Mouse (Mus musculus) fat pad, adult 2 months (tissue): ENCODE measurements around the gene 2310022A10Rik.
A peak's percentile ranks its signal among the peaks of the same experiment; 100 is the strongest.

Experiments used
- DNase-seq: peaks from one replicate; pipeline ENCODE4 v3.0.0-alpha.2; 2011; ENCODE audit warnings: low read depth, low spot score; ENCODE audit errors: extremely low read depth

The 2310022A10Rik gene

GRCm38 (mm10) chr7:27552931-27553513 lies at the start of gene 2310022A10Rik, which contains the start of gene Pld3:
Gene 2310022A10Rik, plus strand, starts transcription at chr7:27553233.
Gene Pld3, minus strand, starts transcription at chr7:27553218.
- DNase-seq, result peak; percentile 84

DNA sequence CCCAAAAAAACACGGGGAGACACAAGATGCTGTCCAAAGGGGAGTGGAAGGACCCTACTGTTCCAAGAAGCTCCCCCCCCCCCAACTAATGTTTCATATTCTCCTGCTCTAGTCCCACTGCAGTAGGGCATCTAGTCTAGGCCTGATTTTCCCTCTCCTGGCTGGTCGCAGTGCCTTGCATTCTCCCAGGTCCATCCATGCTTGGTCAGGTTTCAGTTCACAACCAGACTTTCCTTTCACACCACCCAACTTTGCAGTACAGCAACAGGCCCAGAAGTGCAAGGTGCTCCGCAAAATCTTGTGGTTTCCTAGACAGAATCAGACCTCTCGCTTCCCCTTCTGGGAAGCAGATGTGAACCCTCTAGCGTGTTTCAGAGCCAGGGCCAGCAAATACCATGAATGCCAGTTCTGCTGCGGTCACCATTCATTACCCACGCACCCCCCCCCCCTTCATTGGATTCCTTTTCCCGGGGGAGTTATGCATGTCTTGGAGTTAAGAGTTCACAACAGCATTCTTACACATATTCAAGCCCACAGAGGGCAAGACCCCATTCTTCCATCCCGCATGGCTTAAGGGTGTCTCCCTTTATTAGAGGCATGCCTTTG lies 46.2 kb upstream of the 2310022A10Rik start:
- no peak for DNase-seq

DNA sequence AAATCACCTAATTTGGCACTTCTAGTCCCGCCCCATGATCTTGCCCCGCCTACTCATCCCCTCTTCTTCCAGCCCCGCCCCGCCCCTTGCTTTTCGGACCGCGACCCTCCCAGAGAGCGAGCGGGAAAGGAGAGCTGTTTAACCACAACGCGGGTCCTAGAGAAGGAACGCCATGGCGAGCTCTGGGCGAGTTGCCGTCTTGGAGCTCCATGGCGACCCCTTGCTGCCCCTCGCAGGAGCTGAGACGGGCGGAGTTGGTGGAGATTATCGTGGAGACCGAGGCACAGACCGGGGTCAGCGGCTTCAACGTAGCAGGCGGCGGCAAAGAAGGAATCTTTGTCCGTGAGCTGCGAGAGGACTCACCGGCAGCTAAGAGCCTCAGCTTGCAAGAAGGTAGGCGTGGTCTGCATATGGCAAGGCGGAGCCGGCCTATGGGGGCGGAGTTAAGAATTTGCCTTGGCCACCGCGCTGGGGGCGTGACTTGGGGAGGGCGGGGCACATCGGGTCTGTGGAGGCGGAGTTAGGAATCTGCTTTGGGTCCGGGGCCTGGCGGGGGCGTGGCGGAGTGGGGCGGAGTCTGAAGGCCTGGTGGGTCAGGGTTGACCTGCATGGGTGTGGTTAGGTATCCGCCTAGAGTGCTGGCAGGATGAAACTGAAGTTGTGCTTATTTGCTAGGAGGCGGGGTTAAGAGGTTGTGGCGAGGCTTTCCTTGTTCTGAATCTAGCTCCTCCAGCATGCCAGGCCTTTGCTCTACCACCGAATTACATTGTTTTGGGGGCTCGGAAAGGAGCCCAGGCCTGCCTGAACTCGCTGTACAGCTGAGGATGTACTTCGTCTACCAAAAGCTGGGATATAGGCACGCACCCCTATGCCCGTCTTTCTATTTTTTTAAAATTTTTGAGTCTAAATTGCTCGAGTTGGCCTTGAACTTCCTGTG lies 45.1 kb upstream of the 2310022A10Rik start:
- DNase-seq, result peak; percentile 75

- DNase-seq, result no peak
These were observed 44.4 kb upstream of the 2310022A10Rik start for GRCm38 (mm10) chr7:27508648-27509005.

GRCm38 (mm10) chr7:27510809-27511208 lies 42.2 kb upstream of the 2310022A10Rik start:
- no peak for DNase-seq

DNA sequence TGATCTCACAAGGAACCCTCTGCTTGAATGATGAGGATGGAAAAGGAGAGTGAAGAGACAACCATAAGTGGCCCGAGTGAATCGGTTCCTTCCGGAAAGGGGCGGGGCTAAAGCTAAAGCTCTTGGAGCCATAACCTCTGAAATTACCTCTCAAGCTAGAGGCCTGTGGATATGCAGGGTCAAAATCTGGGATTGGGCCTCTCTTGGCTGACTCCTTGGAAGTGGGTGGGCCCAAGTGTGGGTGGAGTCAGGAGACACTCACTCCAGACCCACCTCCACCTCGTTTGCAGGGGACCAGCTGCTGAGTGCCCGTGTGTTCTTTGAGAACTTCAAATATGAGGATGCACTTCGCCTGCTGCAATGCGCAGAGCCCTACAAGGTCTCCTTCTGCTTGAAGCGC lies 38.1 kb upstream of the 2310022A10Rik start:
- DNase-seq, result no peak

DNA sequence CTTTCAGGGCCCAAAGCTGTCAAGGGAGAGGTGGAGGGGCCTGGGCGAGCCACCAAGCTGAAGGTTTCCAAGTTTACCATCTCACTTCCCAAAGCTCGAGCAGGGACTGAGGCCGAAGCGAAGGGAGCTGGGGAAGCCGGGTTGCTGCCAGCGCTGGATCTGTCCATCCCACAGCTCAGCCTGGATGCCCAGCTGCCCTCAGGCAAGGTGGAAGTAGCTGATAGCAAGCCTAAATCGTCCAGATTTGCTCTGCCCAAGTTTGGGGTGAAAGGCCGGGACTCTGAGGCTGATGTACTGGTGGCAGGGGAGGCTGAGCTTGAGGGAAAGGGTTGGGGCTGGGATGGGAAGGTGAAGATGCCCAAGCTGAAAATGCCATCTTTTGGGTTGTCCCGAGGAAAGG lies 34.7 kb upstream of the 2310022A10Rik start:
- no peak for DNase-seq

GRCm38 (mm10) chr7:27520104-27520503 lies 32.9 kb upstream of the 2310022A10Rik start:
- no peak for DNase-seq

DNA sequence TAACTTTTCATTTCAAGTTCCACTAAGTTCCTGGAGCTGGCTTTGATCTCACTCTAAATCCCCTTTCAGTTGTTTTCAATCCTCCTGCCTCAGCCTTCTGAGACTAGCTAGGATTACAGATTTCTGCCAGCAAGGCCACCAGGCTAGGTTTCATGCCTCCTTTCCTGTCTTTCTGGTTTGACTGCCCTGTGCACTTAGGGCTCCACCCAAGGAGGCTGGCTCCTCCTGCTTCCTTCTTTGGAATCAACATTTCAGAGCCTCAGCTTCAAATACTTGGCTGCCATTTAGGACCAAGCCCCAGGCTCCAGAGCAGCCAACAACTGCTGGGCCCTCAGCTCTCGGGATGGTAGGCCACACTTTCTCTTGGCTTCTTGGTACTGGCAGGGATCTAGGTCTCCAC lies 32.4 kb upstream of the 2310022A10Rik start:
- DNase-seq, result peak; percentile 62

- DNase-seq, result no peak
These were observed 30.1 kb upstream of the 2310022A10Rik start, which contains the start of gene Hipk4 for GRCm38 (mm10) chr7:27522967-27523366. Gene Hipk4, plus strand, starts transcription at chr7:27523267.

- DNase-seq, result no peak
These were observed 29.2 kb upstream of the 2310022A10Rik start for GRCm38 (mm10) chr7:27523805-27524204.

DNA sequence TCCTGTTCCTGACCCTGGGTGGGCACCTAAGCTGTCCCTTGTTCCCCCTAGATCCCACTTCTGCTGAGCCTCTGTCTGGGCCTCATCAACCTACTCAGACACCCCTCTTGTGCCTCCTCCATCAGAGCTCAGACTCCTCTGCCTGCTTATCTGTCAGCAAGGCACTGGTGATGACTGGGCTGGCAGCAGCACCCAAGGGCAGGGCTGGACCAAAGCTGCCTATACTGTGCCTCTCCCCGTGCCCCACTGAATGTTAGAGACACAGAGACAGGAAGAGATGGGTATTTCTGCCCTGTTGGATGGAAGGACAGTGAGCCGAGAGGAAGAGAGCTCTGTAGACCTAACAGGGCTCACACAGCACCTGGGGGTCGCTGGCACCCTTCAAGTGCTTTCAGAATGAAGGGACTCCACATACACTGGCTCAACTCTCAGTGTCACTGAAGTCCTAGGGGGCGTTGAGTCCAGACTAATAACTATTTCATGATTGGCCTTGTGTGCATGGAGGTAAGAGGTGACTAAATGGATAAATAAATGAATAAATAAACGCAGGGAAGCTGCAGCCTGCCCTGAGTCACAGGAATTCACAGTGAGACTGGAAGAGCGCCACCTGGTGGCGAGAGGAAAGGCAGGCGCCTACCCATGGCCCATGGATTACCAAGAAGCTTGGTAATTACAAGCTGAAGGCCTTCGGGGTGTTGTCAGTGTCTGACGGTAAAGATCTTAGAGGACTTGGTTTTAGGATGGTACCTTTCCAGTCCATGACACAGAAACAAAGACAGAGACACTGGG lies 26.8 kb upstream of the 2310022A10Rik start:
- DNase-seq, result no peak

GRCm38 (mm10) chr7:27529070-27529469 lies 24.0 kb upstream of the 2310022A10Rik start:
- DNase-seq, result no peak

DNA sequence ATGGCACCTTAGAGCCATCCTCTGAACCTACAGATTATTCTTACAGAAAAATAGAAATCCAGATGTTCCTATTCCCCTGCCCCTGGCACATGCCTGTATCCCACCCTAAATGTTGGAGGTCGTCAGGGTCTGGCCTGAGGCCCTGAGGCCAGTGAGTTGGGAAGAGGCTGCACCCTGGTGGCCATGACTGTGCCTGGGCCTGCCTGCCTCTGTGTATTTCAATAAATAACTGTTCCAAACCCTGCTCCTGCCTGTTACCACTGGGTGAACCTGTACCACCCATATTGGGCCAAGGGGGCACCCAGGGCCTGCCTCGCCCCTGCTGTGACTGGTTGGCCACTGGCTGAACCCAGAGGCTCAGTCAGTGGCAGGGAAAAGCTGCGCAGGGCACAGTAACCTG lies 22.1 kb upstream of the 2310022A10Rik start:
- no peak for DNase-seq

DNA sequence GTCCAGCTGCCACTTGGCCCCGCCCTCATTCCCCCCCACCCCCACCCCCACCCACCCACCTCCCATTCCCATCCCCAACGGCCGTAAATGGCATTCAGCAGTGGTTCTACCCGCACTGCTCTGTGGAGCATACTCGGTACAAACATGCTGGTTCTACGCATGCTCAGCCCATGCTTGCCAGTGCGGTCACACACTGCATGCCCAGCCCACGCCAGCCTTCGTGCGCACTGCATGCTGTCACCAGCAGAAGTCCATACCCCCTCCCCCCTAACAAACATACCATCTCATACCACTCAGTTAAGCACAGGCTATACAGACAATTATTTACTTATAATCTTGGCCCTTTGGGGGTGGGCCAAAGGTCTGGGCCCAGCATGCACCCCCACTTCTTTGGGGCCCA lies 21.3 kb upstream of the 2310022A10Rik start:
- DNase-seq, result no peak

DNA sequence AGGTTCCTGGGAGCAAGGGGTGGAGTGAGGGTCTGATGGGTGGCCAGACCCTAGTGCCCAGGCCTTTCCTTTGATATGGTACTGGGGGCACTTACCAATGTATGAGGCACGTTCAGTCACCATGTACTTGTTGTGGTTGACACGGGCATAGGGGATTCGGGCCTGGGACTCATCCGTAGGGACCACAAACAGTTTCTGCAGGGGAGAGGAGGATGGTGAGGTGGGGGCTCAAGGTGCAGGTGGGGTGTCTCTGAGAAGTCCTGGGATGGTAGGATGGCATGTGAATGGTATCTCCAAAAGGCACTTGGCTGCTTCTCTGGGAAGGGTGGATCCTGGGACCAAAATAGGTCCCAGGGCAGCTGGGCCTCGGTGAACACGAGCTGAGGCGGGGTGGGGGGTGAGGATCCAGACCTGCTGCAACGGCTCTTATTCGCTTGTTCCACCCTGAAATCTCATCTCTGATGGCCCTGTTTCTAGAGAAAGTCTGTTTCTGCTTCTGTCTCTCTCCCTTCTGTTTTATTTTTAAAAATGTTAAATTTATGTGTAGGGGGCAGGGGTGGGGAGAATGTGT lies 20.5 kb upstream of the 2310022A10Rik start:
- DNase-seq, result no peak

- DNase-seq, result no peak
These were observed 17.6 kb upstream of the 2310022A10Rik start for GRCm38 (mm10) chr7:27535386-27535785.

DNA sequence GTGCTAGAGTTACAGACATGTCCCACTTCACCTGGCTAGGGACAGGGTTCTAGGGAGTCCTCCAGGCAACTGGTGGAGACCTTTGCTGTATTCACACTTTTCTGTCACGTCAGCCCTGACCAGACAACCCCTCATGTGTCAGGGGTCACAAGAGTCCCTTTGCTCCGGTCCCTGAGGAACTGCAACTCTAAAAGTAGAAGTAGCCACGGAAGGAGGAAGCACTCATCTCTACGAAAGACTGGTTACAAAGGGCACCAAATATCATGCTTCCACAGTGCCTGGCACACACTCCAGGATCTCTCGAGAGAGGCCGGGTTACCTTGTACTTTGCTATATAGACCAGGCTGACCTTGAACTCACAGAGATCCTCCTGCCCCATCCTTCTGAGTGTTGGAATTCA lies 16.4 kb upstream of the 2310022A10Rik start:
- no peak for DNase-seq

- no peak for DNase-seq
These were observed 15.0 kb upstream of the 2310022A10Rik start for GRCm38 (mm10) chr7:27537998-27538397.

DNA sequence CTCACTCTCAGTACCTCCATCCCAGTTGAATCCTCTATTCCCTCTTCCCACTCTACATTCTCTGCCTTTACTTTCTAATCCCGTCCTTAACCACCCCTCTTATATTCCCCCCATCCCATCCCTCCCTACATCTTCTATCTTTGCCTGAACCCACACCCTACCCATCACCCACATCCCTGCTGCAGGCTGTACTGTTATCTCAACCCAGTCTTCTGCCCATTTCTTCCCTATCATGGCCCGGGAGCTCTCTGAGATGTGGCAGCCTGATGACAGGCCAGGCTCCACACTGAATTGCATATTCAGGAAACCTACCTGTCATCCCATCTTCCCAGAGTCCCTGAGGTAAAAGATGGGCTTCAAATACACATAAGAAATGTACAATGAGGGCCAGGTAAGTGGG lies 14.2 kb upstream of the 2310022A10Rik start:
- DNase-seq, result no peak

DNA sequence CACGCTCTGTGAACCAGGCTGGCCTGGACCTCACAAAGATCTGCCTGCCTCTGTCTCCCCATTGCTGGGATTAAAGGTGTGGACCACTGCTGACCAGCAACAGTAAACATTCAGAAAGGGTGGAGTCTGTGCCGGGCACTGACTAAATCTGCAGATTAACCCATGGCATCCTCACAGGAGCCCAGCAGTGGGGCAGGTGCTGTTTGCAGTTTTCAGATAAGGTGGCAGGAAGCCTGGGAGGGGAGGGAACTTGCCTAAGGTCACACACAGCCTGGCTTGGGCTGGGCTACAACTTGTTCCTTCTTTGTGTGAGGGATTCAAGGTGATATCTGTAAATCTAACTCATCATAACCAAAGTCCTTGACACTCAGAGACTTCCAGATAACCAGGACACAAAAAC lies 12.5 kb upstream of the 2310022A10Rik start:
- no peak for DNase-seq
